Mouse (Mus musculus) thymus, postnatal 4 days (tissue): ENCODE measurements at regions not wholly inside any gene's neighbourhood (a gene's known extent, or its start where the extent isn't known, plus 50 kb on each side); places are given as distances from the start of the nearest gene placed in this dataset.
"Not testable (repeated sequence)": the region's sequence is repeated elsewhere in the genome, so short reads cannot be mapped to it uniquely, and the experiment has no call there.

Source experiments
- DNase-seq: peaks from one replicate; pipeline ENCODE4 v3.0.0; 2021

DNA sequence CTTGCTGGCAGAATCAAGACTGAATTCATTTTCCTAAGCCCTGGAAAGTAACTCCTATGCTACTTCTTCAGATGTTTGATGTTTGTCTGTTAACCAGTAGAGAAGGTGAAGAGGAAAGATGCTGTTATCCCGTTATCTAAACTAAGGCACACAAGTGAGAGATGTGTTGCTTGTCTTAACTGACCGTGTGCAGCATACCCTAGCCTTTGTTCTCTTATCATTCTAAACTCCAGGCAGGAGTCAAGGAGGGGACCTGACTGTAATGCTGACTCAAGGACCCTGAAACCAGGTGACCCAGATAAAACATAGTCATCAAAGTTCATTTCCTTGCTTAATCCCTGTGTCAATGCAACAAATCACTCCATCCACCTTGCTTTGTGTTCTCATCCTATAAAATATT, 136.7 kb downstream of the Car2 start:
- DNase-seq: no peak

- DNase-seq: no peak
Observed at GRCm38 (mm10) chr3:15040866-15041528, 154.9 kb downstream of the Car2 start.

DNA sequence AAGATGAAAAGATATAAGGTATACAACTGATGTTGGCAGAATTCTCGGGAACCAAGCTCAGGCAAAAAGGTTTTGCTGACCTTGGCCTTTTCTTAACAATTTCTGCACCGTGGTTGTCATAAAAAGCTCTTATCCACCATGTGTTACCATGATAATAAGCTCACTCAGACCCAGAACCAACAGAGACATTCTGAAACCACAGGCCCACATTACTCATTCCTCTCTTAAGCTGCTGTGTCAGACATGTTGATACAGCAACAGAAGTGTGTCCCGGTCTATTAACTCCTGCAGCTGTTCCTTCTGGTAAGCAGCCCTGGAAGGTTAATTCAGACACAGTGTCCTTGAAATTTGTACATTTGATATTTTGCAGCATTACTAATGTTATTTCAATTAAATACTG, 167.9 kb downstream of the Car2 start:
- DNase-seq: no peak

DNA sequence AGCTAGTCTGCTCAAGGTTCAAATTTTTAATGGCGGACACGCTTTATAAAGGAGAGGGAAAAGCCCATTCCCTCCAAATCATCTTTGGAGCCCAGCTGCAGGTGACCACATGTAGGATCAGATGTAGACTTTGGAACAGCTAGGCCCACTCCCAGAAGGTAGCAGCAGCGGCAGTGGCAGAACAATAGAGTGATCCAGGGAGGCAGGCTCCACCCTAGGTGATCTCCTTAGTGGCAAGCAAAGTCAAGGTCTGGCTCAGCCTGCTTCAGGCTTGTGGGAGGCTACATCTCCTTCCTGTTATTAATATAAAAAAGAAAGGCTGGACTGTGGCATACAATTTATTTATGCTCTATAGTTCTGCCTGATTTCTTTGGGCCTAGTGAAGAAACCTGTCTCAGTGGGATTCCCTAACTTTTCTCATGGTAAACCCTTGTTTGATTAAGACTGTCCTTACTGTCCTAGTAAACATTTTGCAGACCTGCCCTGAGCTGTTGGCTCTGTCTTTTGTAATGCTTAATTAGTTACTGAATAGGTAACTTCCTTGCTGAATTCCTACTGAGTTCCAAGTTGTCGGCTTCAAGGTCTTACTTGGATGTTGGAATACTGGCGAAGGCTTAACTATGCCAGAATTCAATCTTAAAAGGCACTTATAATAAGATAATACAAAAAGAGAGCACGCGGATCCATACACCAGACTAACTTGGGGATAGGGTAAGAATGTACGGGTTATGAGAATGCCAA, 169.6 kb downstream of the Car2 start:
- not testable (repeated sequence) for DNase-seq

- DNase-seq: not testable (repeated sequence)
Observed at GRCm38 (mm10) chr3:15056788-15057585, 170.9 kb downstream of the Car2 start.

DNA sequence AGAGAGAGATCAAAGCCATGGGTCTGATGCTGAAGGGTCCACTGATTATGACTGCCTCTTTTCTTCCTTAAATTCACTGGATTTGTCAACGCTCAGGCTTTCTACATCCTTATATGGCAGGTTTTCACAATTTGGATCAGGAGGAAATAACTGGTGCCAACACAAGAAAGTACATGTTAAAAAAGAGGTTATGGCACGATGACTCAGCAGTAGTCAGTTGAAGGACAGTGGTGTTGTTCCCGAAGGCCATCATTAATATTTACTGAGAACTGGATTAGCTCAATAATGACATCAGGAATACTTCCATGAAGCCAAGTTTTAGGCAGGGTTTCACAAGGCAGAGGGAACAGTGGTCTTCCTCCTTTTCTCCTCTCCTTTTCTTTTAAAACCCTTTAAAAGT, 179.6 kb downstream of the Car2 start:
- DNase-seq: no peak

DNA sequence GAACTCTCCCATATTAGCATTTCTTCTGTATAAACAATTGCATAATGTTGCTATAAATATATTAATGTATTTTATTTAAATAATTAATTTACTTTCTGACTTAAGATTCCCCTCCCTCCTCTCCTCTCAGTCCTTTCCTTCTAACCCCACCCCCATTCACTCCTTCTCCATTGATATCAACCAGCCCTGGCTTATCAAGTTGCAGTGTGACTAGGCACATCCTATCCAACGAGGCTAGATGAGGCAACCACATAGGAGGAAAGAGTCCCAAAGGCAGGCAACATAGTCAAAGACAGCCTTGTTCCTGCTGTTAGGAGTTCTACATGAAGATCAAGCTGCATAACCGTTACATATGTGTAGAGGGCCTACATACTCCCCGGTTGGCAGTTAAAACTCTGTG, 182.2 kb downstream of the Car2 start:
- DNase-seq: no peak

GRCm38 (mm10) chr3:15071030-15071883, 185.2 kb downstream of the Car2 start:
- no peak for DNase-seq

DNA sequence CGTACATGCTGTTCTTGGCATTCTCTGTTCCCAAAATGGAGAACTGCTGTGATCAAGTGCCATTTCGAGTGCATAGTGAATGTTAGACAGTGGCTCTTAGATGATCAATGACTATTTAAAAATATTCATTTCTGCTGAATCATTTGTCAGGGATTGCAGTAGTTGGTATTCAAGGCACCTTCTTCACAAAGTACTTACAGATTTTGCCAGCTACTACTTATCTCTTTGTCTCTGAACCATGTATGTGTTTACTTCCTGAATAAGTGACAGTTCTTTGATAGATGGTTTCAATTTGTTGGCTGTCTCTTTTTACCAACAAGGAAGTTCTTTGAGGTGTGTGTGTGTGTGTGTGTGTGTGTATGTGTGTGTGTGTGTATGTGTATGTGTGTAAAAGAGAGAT, 187.3 kb downstream of the Car2 start:
- DNase-seq: no peak

- DNase-seq: no peak
Observed at GRCm38 (mm10) chr3:15073847-15074246, 187.8 kb downstream of the Car2 start.

DNA sequence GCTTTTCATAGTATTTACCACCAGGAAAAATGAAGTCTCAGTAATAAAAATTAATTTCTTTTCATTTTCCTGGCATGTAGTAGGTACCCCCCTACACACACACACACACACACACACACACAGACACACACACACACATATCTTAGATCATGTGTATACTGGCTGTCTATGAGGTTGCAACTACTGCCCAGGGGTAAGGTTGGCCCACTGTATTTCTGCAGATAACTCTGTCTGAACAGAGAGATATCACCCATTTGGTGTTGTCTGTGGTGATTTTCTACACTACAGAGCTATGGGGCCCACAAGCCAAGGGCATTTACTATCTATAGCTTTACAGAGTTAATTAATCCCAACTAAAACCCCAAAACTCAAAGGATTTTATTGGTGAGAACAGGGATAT, 188.9 kb downstream of the Car2 start:
- no peak for DNase-seq

- DNase-seq: no peak
Observed at GRCm38 (mm10) chr3:15090124-15090523, 204.1 kb downstream of the Car2 start.

DNA sequence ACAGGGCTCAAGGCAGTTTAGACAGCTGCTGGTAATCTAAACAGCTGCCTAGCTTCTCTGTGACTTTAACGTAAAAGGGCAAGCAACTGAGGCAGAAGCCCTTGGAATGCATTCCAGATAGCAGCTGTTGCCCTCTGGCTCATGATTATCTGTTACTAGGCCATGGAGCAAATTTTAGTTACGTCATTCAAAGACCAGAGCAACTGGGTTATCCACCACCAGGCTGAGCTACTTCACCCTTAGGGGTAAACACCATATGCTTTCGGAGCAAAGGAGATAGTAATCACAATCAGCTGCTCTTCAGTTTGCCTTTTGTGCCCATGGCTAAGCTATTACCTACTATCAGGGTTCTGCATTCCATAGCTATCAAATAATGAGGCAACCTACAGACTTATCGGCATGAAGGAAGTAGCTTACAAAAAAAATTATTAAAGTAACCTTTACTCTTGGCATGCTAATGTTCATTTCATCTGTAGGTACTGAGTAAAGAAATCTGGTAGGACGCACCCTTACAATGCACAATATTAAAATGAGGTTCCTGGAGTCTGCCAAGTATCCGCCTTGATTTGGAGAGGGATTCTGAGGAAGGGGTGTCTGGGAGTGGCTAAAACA, 212.2 kb downstream of the Car2 start:
- no peak for DNase-seq

DNA sequence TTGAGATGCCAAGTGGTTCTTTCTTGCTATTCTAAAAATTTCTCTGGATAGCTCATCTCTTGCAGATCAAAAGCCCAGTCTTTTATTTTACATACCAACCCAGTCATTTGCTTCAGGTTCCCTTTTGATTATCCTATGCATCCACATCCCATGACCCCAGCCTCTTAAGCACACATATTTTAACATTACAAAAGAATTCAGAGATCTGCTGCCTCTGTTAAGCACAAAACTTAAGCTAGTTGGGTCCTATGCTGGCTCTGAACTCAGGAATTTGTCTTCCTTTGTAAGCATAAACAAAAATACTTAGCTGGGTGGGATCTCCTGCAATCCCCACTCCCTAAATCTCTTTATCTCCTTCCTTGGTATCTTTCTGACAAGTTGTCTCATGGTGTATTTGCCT, 212.9 kb downstream of the Car2 start:
- no peak for DNase-seq

DNA sequence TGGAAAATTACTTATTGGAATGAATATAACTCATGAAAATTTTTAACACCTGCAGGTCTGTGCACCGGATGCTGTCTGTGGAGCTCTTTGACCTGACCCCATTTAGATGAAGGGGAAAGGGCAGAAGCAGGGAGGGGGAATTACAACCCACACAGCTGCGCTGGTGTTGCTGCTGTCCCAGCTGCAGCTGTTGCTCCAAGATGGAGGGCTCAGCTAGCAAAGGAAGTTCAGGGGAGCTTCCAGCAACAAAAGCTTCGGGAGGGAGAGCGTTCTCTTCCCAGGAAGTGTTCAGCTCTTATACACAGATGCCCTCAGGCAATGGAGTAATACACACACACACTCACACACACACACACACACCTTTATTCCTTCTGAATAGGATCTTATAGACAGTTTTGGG, 219.6 kb downstream of the Car2 start:
- peak; percentile 53 for DNase-seq

- DNase-seq: peak; percentile 20
Observed at GRCm38 (mm10) chr3:15106281-15106680, 220.2 kb downstream of the Car2 start.

DNA sequence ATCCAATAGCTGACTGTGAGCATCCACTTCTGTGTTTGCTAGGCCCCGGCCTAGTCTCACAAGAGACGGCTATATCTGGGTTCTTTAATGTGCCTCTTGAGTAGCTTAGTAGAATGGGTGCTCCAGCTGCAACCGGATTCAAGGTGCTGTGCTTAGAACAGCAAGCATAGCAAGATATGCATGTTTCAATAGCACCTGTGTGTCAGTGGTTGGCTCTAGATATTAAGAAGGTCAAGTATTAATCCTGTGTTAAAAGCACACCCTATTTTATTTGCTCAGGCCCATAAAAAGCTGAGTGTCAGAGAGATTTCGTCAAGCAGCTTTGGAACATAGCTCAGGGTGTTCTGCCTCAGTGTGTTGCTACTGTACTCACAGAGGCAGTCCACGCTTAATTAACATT, 221.2 kb downstream of the Car2 start:
- DNase-seq: no peak

GRCm38 (mm10) chr3:15108239-15108934, 222.3 kb downstream of the Car2 start:
- DNase-seq: no peak

GRCm38 (mm10) chr3:15110037-15110748, 221.9 kb downstream of the Gm9733 start:
- DNase-seq: no peak

- DNase-seq: no peak
Observed at GRCm38 (mm10) chr3:15112177-15112838, 219.8 kb downstream of the Gm9733 start.
